Mouse (Mus musculus) olfactory bulb, adult 2 months (tissue): ENCODE measurements around the gene Nr1h3. TPM values are rescaled to one million over a fixed set of nuclear protein-coding genes. Genes with fewer than 3 reads are reported as not detected.

Experiments used
- H3K27ac ChIP-seq: fragments of 200-500 bp; 2 replicates; pipeline ENCODE4 v1.5.1; 2012; ENCODE audit warnings: low read depth, low read length; ENCODE audit not compliant: insufficient read depth
- H3K4me1 ChIP-seq: fragments of 200-500 bp; 2 replicates; pipeline ENCODE4 v1.6.1; 2012; ENCODE audit warnings: low read length; ENCODE audit not compliant: control insufficient read depth, insufficient read depth
- H3K4me3 ChIP-seq: fragments of 200-500 bp; 2 replicates; pipeline ENCODE4 v1.5.1; 2012; ENCODE audit warnings: mild to moderate bottlenecking, low read depth, low read length, moderate library complexity; ENCODE audit not compliant: insufficient read depth
- CTCF ChIP-seq: fragments of 200-500 bp; IDR thresholded peaks from 2 replicates; pipeline ENCODE4 v1.5.1; 2012; ENCODE audit warnings: low read depth, mild to moderate bottlenecking, low read length, moderate library complexity; ENCODE audit not compliant: insufficient read depth
- POLR2A ChIP-seq: fragments of 200-500 bp; IDR thresholded peaks from 2 replicates; pipeline ENCODE4 v1.6.1; 2012; ENCODE audit warnings: mild to moderate bottlenecking, low read depth, low read length, moderate library complexity; ENCODE audit not compliant: insufficient read depth
- WGBS: fragments of 180-500 bp; shearing (Covaris S2); methylation state at CpG from one replicate; pipeline ENCODE4 v1.1.7; 2018; 5-methylcytosine and 5-hydroxymethylcytosine counted together
- polyA plus RNA-seq: library from polyadenylated mRNA; stranded (reverse); fragments of >200 nt; gene quantifications from 2 replicates; pipeline ENCODE4 v1.2.4, GENCODE M21; 2012; ENCODE audit warnings: low replicate concordance; ENCODE audit not compliant: missing spikeins, insufficient read depth, insufficient read length

Nr1h3 gene
- polyA plus RNA-seq, 1 experiment: not detected

- no peaks in the 10 kb centered on the region for H3K4me1 ChIP-seq
- TF ChIP-seq CTCF (no peak), POLR2A (no peak)
- 76% methylated on average over 2 of the region's 2 CpGs for WGBS
- no peak overlapping the region for H3K4me3 ChIP-seq
- no peak overlapping the region for H3K27ac ChIP-seq
Measured at GRCm38 (mm10) chr2:91229735-91230134, 27.1 kb upstream of the Nr1h3 start.

GRCm38 (mm10) chr2:91223614-91224013 is 21.0 kb upstream of the Nr1h3 start:
- Histone ChIP-seq H3K4me1 (no peaks in the 10 kb centered on the region), H3K4me3 (no peak overlapping the region), H3K27ac (no peak overlapping the region)
- WGBS: 86% methylated on average over 2 of the region's 2 CpGs
- TF ChIP-seq POLR2A (no peak), CTCF (no peak)

- Histone ChIP-seq H3K4me3 (no peak overlapping the region), H3K4me1 (no peaks in the 10 kb centered on the region), H3K27ac (no peak overlapping the region)
- TF ChIP-seq CTCF (no peak), POLR2A (no peak)
- 98% methylated on average over 3 of the region's 3 CpGs for WGBS
Measured at GRCm38 (mm10) chr2:91220501-91220900, 17.9 kb upstream of the Nr1h3 start.

- no peak overlapping the region for H3K4me3 ChIP-seq
- H3K27ac ChIP-seq: no peak overlapping the region
- H3K4me1 ChIP-seq: no peaks in the 10 kb centered on the region
- WGBS: 41% methylated on average over 4 of the region's 4 CpGs
- TF ChIP-seq CTCF (no peak), POLR2A (no peak)
Measured at GRCm38 (mm10) chr2:91217032-91217431, 14.4 kb upstream of the Nr1h3 start.

GRCm38 (mm10) chr2:91213311-91213710 is 10.7 kb upstream of the Nr1h3 start:
- no peak overlapping the region for H3K4me3 ChIP-seq
- no peak overlapping the region for H3K27ac ChIP-seq
- no peaks in the 10 kb centered on the region for H3K4me1 ChIP-seq
- TF ChIP-seq CTCF (no peak), POLR2A (no peak)

- 89% methylated on average over 9 of the region's 9 CpGs for WGBS
- Histone ChIP-seq H3K4me1 (peaks cover 3% of the 10 kb centered on the region; the same call in 1 of the 2 replicates), H3K4me3 (no peak overlapping the region), H3K27ac (no peak overlapping the region)
- no peak for TF ChIP-seq CTCF
- no peak for TF ChIP-seq POLR2A
Measured at GRCm38 (mm10) chr2:91206254-91206775, 3.7 kb upstream of the Nr1h3 start.

- no peak for TF ChIP-seq CTCF
- no peak for TF ChIP-seq POLR2A
- Histone ChIP-seq H3K4me3 (peak overlapping the region; percentile 95), H3K27ac (peak overlapping the region; percentile 92; the same call in 1 of the 2 replicates), H3K4me1 (peaks cover 3% of the 10 kb centered on the region; the same call in 1 of the 2 replicates)
- WGBS: 12% methylated on average over 20 of the region's 20 CpGs
Measured at GRCm38 (mm10) chr2:91202972-91203656, 480 bp upstream of the Nr1h3 start.

- WGBS: 82% methylated on average over 3 of the region's 3 CpGs
Measured at GRCm38 (mm10) chr2:91198888-91199287, 3.7 kb downstream of the Nr1h3 start.

GRCm38 (mm10) chr2:91196577-91197001 is 6.0 kb downstream of the Nr1h3 start:
- TF ChIP-seq POLR2A (no peak), CTCF (no peak)
- no peak overlapping the region for H3K4me3 ChIP-seq
- no peak overlapping the region for H3K27ac ChIP-seq
- peaks cover 8% of the 10 kb centered on the region for H3K4me1 ChIP-seq
- WGBS: 63% methylated on average over 3 of the region's 3 CpGs

More at GRCm38 (mm10) chr2:91198888-91199287, 3.7 kb downstream of the Nr1h3 start:
- TF ChIP-seq POLR2A (no peak), CTCF (no peak)
- Histone ChIP-seq H3K4me1 (peaks cover 9% of the 10 kb centered on the region), H3K4me3 (no peak overlapping the region), H3K27ac (no peak overlapping the region)
